Mouse (Mus musculus) kidney, embryonic 16.5 days (tissue): ENCODE data around the gene Trappc12. TPM values are rescaled to one million over a fixed set of nuclear protein-coding genes. Genes with fewer than 3 reads are reported as not detected.

Experiments
- ATAC-seq: fragments of 200-750 bp; cut with Nextera tagmentation; 2 replicates; pipeline ENCODE4 v1.8.0; 2017; ENCODE audit warnings: moderate TSS enrichment; ENCODE audit not compliant: low FRiP score, low TSS enrichment
- H3K27ac ChIP-seq: fragments of 300-500 bp; sonication (generic); 2 replicates; pipeline ENCODE4 v1.5.1; 2014; ENCODE audit warnings: low read length
- H3K27me3 ChIP-seq: fragments of 300-500 bp; sonication (generic); 2 replicates; pipeline ENCODE4 v1.6.1; 2014; ENCODE audit warnings: low read length, control low read depth, mixed read lengths; ENCODE audit not compliant: insufficient read depth
- H3K36me3 ChIP-seq: fragments of 300-500 bp; sonication (generic); 2 replicates; pipeline ENCODE4 v1.6.1; 2014; ENCODE audit warnings: low read length, control low read depth, mixed read lengths; ENCODE audit not compliant: insufficient read depth
- H3K4me1 ChIP-seq: fragments of 300-500 bp; sonication (generic); 2 replicates; pipeline ENCODE4 v1.6.1; 2014; ENCODE audit warnings: low read length, control low read depth, mixed read lengths; ENCODE audit not compliant: insufficient read depth
- H3K4me2 ChIP-seq: fragments of 300-500 bp; sonication (generic); replicated peaks from 2 replicates; pipeline ENCODE4 v1.6.1; 2014; ENCODE audit warnings: low read depth, low read length
- H3K4me3 ChIP-seq: fragments of 300-500 bp; sonication (generic); 2 replicates; pipeline ENCODE4 v1.5.1; 2014; ENCODE audit warnings: mild to moderate bottlenecking, low read length
- H3K9ac ChIP-seq: fragments of 300-500 bp; sonication (generic); replicated peaks from 2 replicates; pipeline ENCODE4 v1.6.1; 2014; ENCODE audit warnings: low read length
- H3K9me3 ChIP-seq: fragments of 300-500 bp; sonication (generic); 2 replicates; pipeline ENCODE4 v1.6.1; 2016; ENCODE audit warnings: low read length, control low read depth
- WGBS: fragments of 180-500 bp; shearing (Covaris S2); extraction: QIAGEN DNeasy Blood & Tissue Kit; methylation state at CpG from one replicate; pipeline ENCODE4 v1.1.7; 2014; 5-methylcytosine and 5-hydroxymethylcytosine counted together
- polyA plus RNA-seq: library from polyadenylated mRNA; unstranded; fragments of >200 nt; fragmentation: Nextera tagmentation; extraction: Ambion mirVana; gene quantifications from 2 replicates; pipeline ENCODE4 v1.2.1, GENCODE M21; 2015

Gene Trappc12
- polyA plus RNA-seq, 1 experiment from 2014 or later, result 45.5 TPM

GRCm38 (mm10) chr12:28782637-28783036, 32.4 kb upstream of the Trappc12 start:
- no peaks in the 10 kb centered on the region for H3K9me3 ChIP-seq
- H3K4me3 ChIP-seq, result no peak overlapping the region
- no peak overlapping the region for H3K27ac ChIP-seq
- no peak overlapping the region for H3K4me2 ChIP-seq
- peaks cover 48% of the 10 kb centered on the region for H3K4me1 ChIP-seq
- no peak for ATAC-seq
- WGBS, result 86% methylated on average over 3 of the region's 3 CpGs
- H3K36me3 ChIP-seq, result no peaks in the 10 kb centered on the region
- H3K27me3 ChIP-seq, result no peaks in the 10 kb centered on the region
- no peak overlapping the region for H3K9ac ChIP-seq

- WGBS, result 75% methylated on average over 7 of the region's 7 CpGs
- ATAC-seq, result no peak
Observed at GRCm38 (mm10) chr12:28780180-28780579, 29.9 kb upstream of the Trappc12 start.

GRCm38 (mm10) chr12:28775627-28776026, 25.4 kb upstream of the Trappc12 start:
- WGBS, result 92% methylated on average over 6 of the region's 6 CpGs

More at GRCm38 (mm10) chr12:28780180-28780579, 29.9 kb upstream of the Trappc12 start:
- Histone ChIP-seq H3K27me3 (no peaks in the 10 kb centered on the region), H3K36me3 (no peaks in the 10 kb centered on the region), H3K27ac (no peak overlapping the region), H3K4me2 (no peak overlapping the region), H3K9ac (no peak overlapping the region), H3K9me3 (no peaks in the 10 kb centered on the region), H3K4me1 (peaks cover 24% of the 10 kb centered on the region), H3K4me3 (no peak overlapping the region)

GRCm38 (mm10) chr12:28775120-28775519, 24.8 kb upstream of the Trappc12 start:
- H3K27ac ChIP-seq, result no peak overlapping the region
- 37% methylated on average over 8 of the region's 8 CpGs for WGBS

More at GRCm38 (mm10) chr12:28775627-28776026, 25.4 kb upstream of the Trappc12 start:
- H3K4me2 ChIP-seq, result no peak overlapping the region
- H3K9ac ChIP-seq, result no peak overlapping the region
- H3K4me3 ChIP-seq, result no peak overlapping the region
- H3K9me3 ChIP-seq, result no peaks in the 10 kb centered on the region
- ATAC-seq, result no peak
- no peak overlapping the region for H3K27ac ChIP-seq
- H3K27me3 ChIP-seq, result no peaks in the 10 kb centered on the region
- H3K4me1 ChIP-seq, result no peaks in the 10 kb centered on the region
- H3K36me3 ChIP-seq, result no peaks in the 10 kb centered on the region

DNA sequence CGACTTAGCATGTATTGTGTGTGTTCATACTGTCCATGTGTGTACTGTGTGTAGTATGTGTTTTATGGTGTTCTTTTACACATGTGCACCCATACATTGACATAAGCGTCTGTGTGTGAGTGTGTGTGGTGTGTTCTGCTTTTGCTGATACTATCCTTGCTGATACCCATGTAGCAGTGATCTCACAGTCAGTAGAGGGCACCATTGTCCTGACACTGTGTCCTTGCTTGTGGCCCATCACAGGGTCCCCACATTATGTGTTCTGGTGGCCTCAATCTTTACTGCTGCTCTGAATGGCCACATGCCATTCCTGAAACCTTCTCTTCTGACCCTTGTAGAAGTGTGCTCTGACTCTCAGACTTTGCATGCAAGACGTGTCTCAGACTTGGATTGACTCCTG, 23.5 kb upstream of the Trappc12 start:
- H3K9ac ChIP-seq, result no peak overlapping the region
- WGBS, result 86% methylated on average over 3 of the region's 3 CpGs
- H3K36me3 ChIP-seq, result no peaks in the 10 kb centered on the region
- H3K4me3 ChIP-seq, result no peak overlapping the region
- H3K27me3 ChIP-seq, result no peaks in the 10 kb centered on the region
- no peaks in the 10 kb centered on the region for H3K4me1 ChIP-seq
- H3K27ac ChIP-seq, result no peak overlapping the region
- H3K4me2 ChIP-seq, result no peak overlapping the region
- no peaks in the 10 kb centered on the region for H3K9me3 ChIP-seq
- ATAC-seq, result no peak

More at GRCm38 (mm10) chr12:28775120-28775519, 24.8 kb upstream of the Trappc12 start:
- no peaks in the 10 kb centered on the region for H3K4me1 ChIP-seq
- no peaks in the 10 kb centered on the region for H3K27me3 ChIP-seq
- H3K36me3 ChIP-seq, result no peaks in the 10 kb centered on the region
- no peak overlapping the region for H3K4me2 ChIP-seq
- ATAC-seq, result no peak
- no peak overlapping the region for H3K4me3 ChIP-seq
- H3K9ac ChIP-seq, result no peak overlapping the region
- H3K9me3 ChIP-seq, result no peaks in the 10 kb centered on the region

GRCm38 (mm10) chr12:28769953-28770352, 19.7 kb upstream of the Trappc12 start:
- Histone ChIP-seq H3K27ac (no peak overlapping the region), H3K9me3 (no peaks in the 10 kb centered on the region), H3K4me3 (no peak overlapping the region), H3K27me3 (no peaks in the 10 kb centered on the region), H3K4me2 (no peak overlapping the region), H3K4me1 (no peaks in the 10 kb centered on the region), H3K36me3 (0 out of 2 replicates have a peak, but pooled peaks cover 4% of the 10 kb centered on the region), H3K9ac (no peak overlapping the region)
- ATAC-seq, result no peak
- WGBS, result 87% methylated on average over 7 of the region's 7 CpGs

- H3K9me3 ChIP-seq, result no peaks in the 10 kb centered on the region
- no peak overlapping the region for H3K9ac ChIP-seq
- peaks cover 12% of the 10 kb centered on the region for H3K4me1 ChIP-seq
- H3K4me2 ChIP-seq, result no peak overlapping the region
- H3K36me3 ChIP-seq, result no peaks in the 10 kb centered on the region
- H3K4me3 ChIP-seq, result no peak overlapping the region
- WGBS, result 51% methylated on average over 4 of the region's 4 CpGs
- ATAC-seq, result peak; percentile 33; the same call in 1 of the 2 replicates
- H3K27ac ChIP-seq, result peak overlapping the region; percentile 5; the same call in 1 of the 2 replicates
- no peaks in the 10 kb centered on the region for H3K27me3 ChIP-seq
Observed at GRCm38 (mm10) chr12:28756019-28756418, 5.7 kb upstream of the Trappc12 start.

- H3K27ac ChIP-seq, result peak within 1 kb of the TSS; percentile 36; the same call in 1 of the 2 replicates
- H3K4me3 ChIP-seq, result peak within 1 kb of the TSS; percentile 81
- ATAC-seq, result peak; percentile 84
- 4% methylated on average over 36 of the region's 36 CpGs for WGBS
- peaks cover 5% of the 10 kb centered on the region for H3K36me3 ChIP-seq
- H3K4me1 ChIP-seq, result peaks cover 19% of the 10 kb centered on the region
- H3K9ac ChIP-seq, result peak within 1 kb of the TSS; percentile 80
- H3K4me2 ChIP-seq, result peak within 1 kb of the TSS; percentile 83
- no peaks in the 10 kb centered on the region for H3K27me3 ChIP-seq
- no peaks in the 10 kb centered on the region for H3K9me3 ChIP-seq
Observed at GRCm38 (mm10) chr12:28751508-28752263, 1.4 kb upstream of the Trappc12 start, which contains the start of gene Eipr1. Eipr1 (plus strand) TSS chr12:28751803.

- Histone ChIP-seq H3K36me3 (peaks cover 13% of the 10 kb centered on the region), H3K9me3 (no peaks in the 10 kb centered on the region), H3K27ac (peak overlapping the region; percentile 36; the same call in 1 of the 2 replicates), H3K4me2 (peak overlapping the region; percentile 83; the same call in 1 of the 2 replicates), H3K27me3 (no peaks in the 10 kb centered on the region), H3K4me1 (peaks cover 19% of the 10 kb centered on the region), H3K9ac (no peak overlapping the region), H3K4me3 (no peak overlapping the region)
- ATAC-seq, result no peak
- WGBS, result 94% methylated on average over 5 of the region's 5 CpGs
Observed at GRCm38 (mm10) chr12:28750876-28751275, 604 bp upstream of the Trappc12 start.

- 90% methylated on average over 3 of the region's 3 CpGs for WGBS
- Histone ChIP-seq H3K36me3 (peaks cover 32% of the 10 kb centered on the region), H3K9ac (no peak overlapping the region), H3K4me3 (no peak overlapping the region), H3K27me3 (no peaks in the 10 kb centered on the region), H3K4me2 (no peak overlapping the region), H3K9me3 (no peaks in the 10 kb centered on the region), H3K27ac (no peak overlapping the region), H3K4me1 (peaks cover 4% of the 10 kb centered on the region; the same call in 1 of the 2 replicates)
- no peak for ATAC-seq
Observed at GRCm38 (mm10) chr12:28743328-28743727, 6.9 kb downstream of the Trappc12 start.
